Mouse (Mus musculus) ovary, postnatal 10 days (tissue): ENCODE data around the gene Acad11.

Source experiments
- DNase-seq: peaks from one replicate; pipeline ENCODE4 v3.0.0; 2022; ENCODE audit warnings: low spot score

The Acad11 gene

GRCm38 (mm10) chr9:104085730-104086429 is 22.7 kb downstream of the Acad11 start:
- DNase-seq: no peak

- no peak for DNase-seq
These were observed 25.4 kb downstream of the Acad11 start for GRCm38 (mm10) chr9:104088555-104088954.

GRCm38 (mm10) chr9:104092945-104093344 is 29.8 kb downstream of the Acad11 start:
- no peak for DNase-seq

GRCm38 (mm10) chr9:104098256-104098655 is 35.1 kb downstream of the Acad11 start:
- no peak for DNase-seq

GRCm38 (mm10) chr9:104099060-104099459 is 35.9 kb downstream of the Acad11 start:
- no peak for DNase-seq

GRCm38 (mm10) chr9:104100822-104101221 is 37.6 kb downstream of the Acad11 start:
- no peak for DNase-seq

GRCm38 (mm10) chr9:104101458-104101857 is 38.3 kb downstream of the Acad11 start:
- DNase-seq: no peak

GRCm38 (mm10) chr9:104102301-104102700 is 39.1 kb downstream of the Acad11 start:
- no peak for DNase-seq

- DNase-seq: no peak
These were observed 39.7 kb downstream of the Acad11 start for GRCm38 (mm10) chr9:104102901-104103300.

- no peak for DNase-seq
These were observed 41.8 kb downstream of the Acad11 start for GRCm38 (mm10) chr9:104104986-104105385.

- no peak for DNase-seq
These were observed 43.8 kb downstream of the Acad11 start for GRCm38 (mm10) chr9:104106930-104107329.

- no peak for DNase-seq
These were observed 44.3 kb downstream of the Acad11 start for GRCm38 (mm10) chr9:104107482-104107881.

- no peak for DNase-seq
These were observed 45.5 kb downstream of the Acad11 start for GRCm38 (mm10) chr9:104108571-104109143.

- no peak for DNase-seq
These were observed 46.0 kb downstream of the Acad11 start for GRCm38 (mm10) chr9:104109151-104109550.

GRCm38 (mm10) chr9:104123101-104123500 is 59.9 kb downstream of the Acad11 start:
- DNase-seq: no peak

GRCm38 (mm10) chr9:104123622-104124021 is 60.4 kb downstream of the Acad11 start:
- no peak for DNase-seq

- no peak for DNase-seq
These were observed 63.7 kb downstream of the Acad11 start, which contains the start of gene Ackr4 for GRCm38 (mm10) chr9:104126833-104127232. TSS of gene Ackr4 (minus strand) at chr9:104126933.

- DNase-seq: no peak
These were observed 64.9 kb downstream of the Acad11 start for GRCm38 (mm10) chr9:104128110-104128509.

- no peak for DNase-seq
These were observed 67.1 kb downstream of the Acad11 start for GRCm38 (mm10) chr9:104130141-104130755.

GRCm38 (mm10) chr9:104140351-104140750 is 77.2 kb downstream of the Acad11 start:
- no peak for DNase-seq

- DNase-seq: no peak
These were observed 79.6 kb downstream of the Acad11 start for GRCm38 (mm10) chr9:104142805-104143204.

- DNase-seq: no peak
These were observed 81.3 kb downstream of the Acad11 start for GRCm38 (mm10) chr9:104144314-104144996.

- no peak for DNase-seq
These were observed 83.5 kb downstream of the Acad11 start for GRCm38 (mm10) chr9:104146683-104147082.
